Mouse (Mus musculus) spleen, postnatal 10 days (tissue): ENCODE data around the gene Abhd17a.

ENCODE experiments used
- DNase-seq, 2 experiments: peaks; one replicate each; pipeline ENCODE4 v3.0.0; 2021 to 2022; ENCODE audit warnings: low spot score in 2 of 2

The Abhd17a gene

DNA sequence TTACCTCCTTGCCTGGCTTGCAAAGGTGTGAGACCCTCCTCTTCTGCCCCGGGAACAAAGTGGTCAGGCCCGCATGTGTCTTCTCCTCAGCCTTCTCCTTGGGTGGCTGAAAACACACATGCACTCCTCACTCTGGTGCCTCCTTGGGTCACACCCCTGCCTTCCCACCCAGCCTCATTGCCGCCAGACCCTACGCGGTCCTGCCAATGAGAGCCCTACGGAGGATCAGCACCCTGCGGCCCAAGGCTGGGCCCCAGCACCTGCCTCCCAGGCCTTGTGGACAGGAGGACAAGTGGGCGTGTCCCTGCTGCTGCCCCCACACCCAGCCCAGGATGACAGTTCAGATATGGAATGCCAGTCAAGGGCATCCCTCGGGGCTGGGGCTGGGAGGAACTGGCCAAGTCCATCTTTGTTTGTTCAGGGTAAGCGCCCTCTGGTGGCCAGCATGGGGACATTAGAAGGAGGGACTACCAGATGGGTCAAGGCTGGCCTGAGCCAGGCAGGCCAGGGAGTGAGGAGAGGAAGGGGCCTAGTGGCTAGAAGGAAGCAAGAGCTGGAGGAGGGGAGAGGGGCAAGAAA lies 41.6 kb downstream of the Abhd17a start:
- DNase-seq, result peak; percentile 72 to 84

DNA sequence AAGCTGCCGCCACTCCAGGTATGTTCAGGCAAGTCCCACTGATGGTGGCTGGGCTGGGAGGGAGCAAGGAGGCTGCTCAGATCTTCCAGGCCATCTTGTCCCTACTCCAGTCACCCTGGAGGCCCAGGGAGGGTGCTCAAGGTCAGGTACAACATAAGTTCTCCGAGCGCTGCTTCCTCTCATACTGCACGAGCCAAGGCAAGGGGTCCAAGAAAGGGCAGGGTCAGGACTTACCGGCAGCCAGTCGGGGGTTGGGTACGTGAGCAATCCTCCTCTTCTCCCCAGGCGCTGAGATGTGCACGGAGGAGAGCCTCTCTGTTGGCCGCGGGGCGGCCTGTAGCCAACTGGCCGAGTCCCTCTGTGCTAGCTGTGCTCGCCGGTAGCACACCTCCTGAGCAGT lies 42.6 kb downstream of the Abhd17a start:
- DNase-seq, result no peak

DNA sequence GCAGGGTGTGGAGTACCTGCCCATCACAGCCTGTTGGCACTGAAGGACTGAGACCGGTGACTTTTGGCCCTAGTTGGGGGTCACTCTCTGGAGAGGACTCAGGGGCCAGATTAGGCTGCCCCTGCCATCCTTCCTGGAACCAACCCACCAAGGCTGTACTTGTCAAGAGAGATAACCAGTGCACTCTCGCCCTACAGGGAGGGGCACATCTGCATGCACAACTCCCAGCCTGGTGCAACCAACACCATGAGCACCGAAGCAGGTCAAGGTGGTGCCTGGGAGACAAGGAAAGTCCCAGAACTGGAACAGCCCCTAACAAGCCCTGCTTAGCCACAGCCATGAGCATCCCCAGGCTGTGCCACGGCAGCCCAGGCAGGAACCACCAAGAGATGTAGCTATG lies 43.2 kb downstream of the Abhd17a start:
- no peak for DNase-seq

DNA sequence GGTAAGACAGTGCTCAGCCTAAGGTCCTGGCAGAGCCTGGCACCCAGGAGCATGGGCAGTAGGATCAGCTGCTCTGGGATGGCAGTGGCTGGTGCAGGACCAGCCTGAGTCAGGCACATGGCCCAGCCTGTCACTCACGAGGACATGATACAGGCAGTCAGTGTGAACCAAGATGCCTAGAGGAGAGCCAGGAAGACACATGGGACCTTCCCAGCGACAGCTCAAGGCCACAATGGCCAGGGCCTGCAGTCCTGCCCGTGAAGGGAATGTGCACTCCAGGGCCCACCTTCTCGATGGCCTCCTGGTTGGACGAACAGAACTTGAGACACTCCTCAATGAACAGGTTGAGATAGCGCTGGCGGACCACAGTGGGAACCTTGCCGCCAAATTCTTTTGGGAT lies 44.6 kb downstream of the Abhd17a start:
- no peak for DNase-seq

DNA sequence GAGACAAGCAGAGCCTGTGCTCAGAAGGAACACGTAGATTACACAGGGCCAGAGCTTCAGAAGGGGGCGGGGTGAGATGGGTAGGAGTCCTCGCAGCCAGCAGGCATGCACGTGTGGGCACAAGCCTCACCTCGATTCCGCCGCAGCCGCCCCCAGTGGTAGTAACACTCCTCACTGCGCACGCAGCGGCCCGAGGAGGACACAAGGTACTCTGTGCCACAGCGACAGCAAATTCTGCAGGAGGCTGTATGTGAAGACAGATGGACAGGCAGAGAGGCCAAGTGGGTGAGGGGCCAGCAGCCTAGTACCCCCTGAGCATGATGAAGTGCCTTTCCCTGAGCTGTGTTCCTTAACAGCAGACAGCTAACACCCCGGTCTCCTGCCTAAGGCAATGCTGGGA lies 46.3 kb downstream of the Abhd17a start:
- DNase-seq, result no peak

GRCm38 (mm10) chr10:80539493-80539892 lies 50.6 kb downstream of the Abhd17a start:
- no peak for DNase-seq

- peak; percentile 97 to 100 for DNase-seq
Measured at GRCm38 (mm10) chr10:80538710-80539394, 51.3 kb downstream of the Abhd17a start, which contains the start of gene Atp8b3. Atp8b3 (minus strand) TSS chr10:80539124.

DNA sequence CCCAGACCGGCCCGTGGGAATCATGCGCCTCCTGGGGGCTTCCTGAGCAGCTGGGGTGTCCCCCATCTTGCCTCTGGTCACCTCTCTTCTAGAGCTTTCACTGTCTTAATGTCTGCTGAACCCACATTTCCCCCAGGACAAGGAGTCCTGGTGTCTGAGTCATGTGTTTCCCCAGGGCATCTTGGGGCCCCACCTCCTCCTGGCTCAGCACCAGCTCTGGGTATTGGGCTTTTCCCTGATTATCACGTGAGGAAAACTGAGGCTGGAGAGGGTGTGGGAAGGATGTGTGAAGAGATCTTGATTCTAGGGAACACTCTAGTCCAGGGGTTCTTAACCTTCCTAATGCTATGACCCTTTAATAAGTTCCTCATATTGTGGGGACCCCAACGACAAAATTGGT lies 52.0 kb downstream of the Abhd17a start:
- no peak for DNase-seq

- DNase-seq, result peak; percentile 74 to 90
Measured at GRCm38 (mm10) chr10:80535711-80536110, 54.4 kb downstream of the Abhd17a start.

- peak; percentile 76 to 89 for DNase-seq
Measured at GRCm38 (mm10) chr10:80535071-80535470, 55.1 kb downstream of the Abhd17a start.

DNA sequence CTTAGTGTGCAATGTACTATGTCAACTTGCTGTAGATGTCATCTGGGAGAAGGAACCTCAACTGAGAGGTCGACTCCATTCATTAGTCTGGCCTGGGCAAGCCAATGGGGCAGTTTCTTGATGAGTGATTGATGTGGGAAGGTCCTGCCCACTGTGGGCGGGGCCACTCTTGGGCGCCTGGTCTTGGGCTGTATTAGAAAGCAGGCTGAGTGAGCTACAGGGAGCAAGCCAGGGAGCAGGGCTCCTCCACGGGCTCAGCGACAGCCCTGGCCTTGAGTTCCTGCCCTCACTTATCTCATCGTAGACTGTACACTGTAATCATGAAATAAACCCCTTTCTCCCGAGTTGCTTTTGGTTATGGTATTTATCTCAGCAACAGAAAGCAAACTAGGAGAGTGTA lies 56.4 kb downstream of the Abhd17a start:
- DNase-seq, result peak; percentile 74 to 88
